Mouse (Mus musculus): ENCODE results near the gene Mpzl2. TPM values are rescaled to one million over a fixed set of nuclear protein-coding genes. Genes with fewer than 3 reads are reported as not detected.

The Mpzl2 gene
- polyA plus RNA-seq, 1 experiment from 2014 or later: 0.44 TPM

- no peak for DNase-seq (ENCODE audit: low spot score)
- no peak overlapping the region for H3K4me2 ChIP-seq (replicated peaks)
- no peaks in the 10 kb centered on the region for H3K9me3 ChIP-seq (ENCODE audit: control insufficient read depth, low read length)
- WGBS: 82% methylated on average over 3 of the region's 3 CpGs
- no peaks in the 10 kb centered on the region for H3K4me1 ChIP-seq (replicated peaks; ENCODE audit: control insufficient read depth, insufficient read depth, low read length)
- H3K27me3 ChIP-seq (ENCODE audit: control insufficient read depth, insufficient read depth, low read length): peaks cover 15% of the 10 kb centered on the region
- no peak overlapping the region for H3K4me3 ChIP-seq (replicated peaks; ENCODE audit: low read length)
- no peak for ATAC-seq (ENCODE audit: low FRiP score)
- no peak overlapping the region for H3K27ac ChIP-seq
- no peaks in the 10 kb centered on the region for H3K36me3 ChIP-seq (replicated peaks; ENCODE audit: control insufficient read depth, insufficient read depth)
- H3K9ac ChIP-seq: no peak overlapping the region
Observed at GRCm38 (mm10) chr9:45062677-45063076, 23.1 kb downstream of the Mpzl2 start.

- H3K27ac ChIP-seq: no peak overlapping the region
- ATAC-seq (ENCODE audit: low FRiP score): no peak
- no peak overlapping the region for H3K9ac ChIP-seq
- no peaks in the 10 kb centered on the region for H3K9me3 ChIP-seq (ENCODE audit: control insufficient read depth, low read length)
- H3K4me3 ChIP-seq (replicated peaks; ENCODE audit: low read length): no peak overlapping the region
- H3K36me3 ChIP-seq (replicated peaks; ENCODE audit: control insufficient read depth, insufficient read depth): no peaks in the 10 kb centered on the region
- peaks cover 3% of the 10 kb centered on the region; the same call in 1 of the 2 replicates for H3K27me3 ChIP-seq (ENCODE audit: control insufficient read depth, insufficient read depth, low read length)
- 86% methylated on average over 6 of the region's 6 CpGs for WGBS
- DNase-seq (ENCODE audit: low spot score): no peak
- H3K4me1 ChIP-seq (replicated peaks; ENCODE audit: control insufficient read depth, insufficient read depth, low read length): no peaks in the 10 kb centered on the region
- H3K4me2 ChIP-seq (replicated peaks): no peak overlapping the region
Observed at GRCm38 (mm10) chr9:45064421-45064820, 24.8 kb downstream of the Mpzl2 start.

- no peak overlapping the region for H3K27ac ChIP-seq
- no peak overlapping the region for H3K4me3 ChIP-seq (replicated peaks; ENCODE audit: low read length)
- DNase-seq (ENCODE audit: low spot score) (no peak), ATAC-seq (ENCODE audit: low FRiP score) (no peak)
- WGBS: 94% methylated on average over 4 of the region's 4 CpGs
- no peaks in the 10 kb centered on the region for H3K9me3 ChIP-seq (ENCODE audit: control insufficient read depth, low read length)
- no peak overlapping the region for H3K9ac ChIP-seq
- no peaks in the 10 kb centered on the region for H3K4me1 ChIP-seq (replicated peaks; ENCODE audit: control insufficient read depth, insufficient read depth, low read length)
- no peaks in the 10 kb centered on the region for H3K27me3 ChIP-seq (ENCODE audit: control insufficient read depth, insufficient read depth, low read length)
- H3K36me3 ChIP-seq (replicated peaks; ENCODE audit: control insufficient read depth, insufficient read depth): no peaks in the 10 kb centered on the region
- H3K4me2 ChIP-seq (replicated peaks): no peak overlapping the region
Observed at GRCm38 (mm10) chr9:45066735-45067134, 27.1 kb downstream of the Mpzl2 start.

GRCm38 (mm10) chr9:45071800-45072199 is 32.2 kb downstream of the Mpzl2 start:
- no peaks in the 10 kb centered on the region for H3K4me1 ChIP-seq (replicated peaks; ENCODE audit: control insufficient read depth, insufficient read depth, low read length)
- ATAC-seq (ENCODE audit: low FRiP score) (no peak), DNase-seq (ENCODE audit: low spot score) (no peak)
- H3K36me3 ChIP-seq (replicated peaks; ENCODE audit: control insufficient read depth, insufficient read depth): no peaks in the 10 kb centered on the region
- WGBS: 66% methylated on average over 3 of the region's 3 CpGs
- no peak overlapping the region for H3K4me2 ChIP-seq (replicated peaks)
- no peak overlapping the region for H3K4me3 ChIP-seq (replicated peaks; ENCODE audit: low read length)
- H3K27me3 ChIP-seq (ENCODE audit: control insufficient read depth, insufficient read depth, low read length): no peaks in the 10 kb centered on the region
- H3K27ac ChIP-seq: no peak overlapping the region
- no peaks in the 10 kb centered on the region for H3K9me3 ChIP-seq (ENCODE audit: control insufficient read depth, low read length)
- no peak overlapping the region for H3K9ac ChIP-seq

GRCm38 (mm10) chr9:45077859-45078258 is 38.3 kb downstream of the Mpzl2 start:
- no peak overlapping the region for H3K4me2 ChIP-seq (replicated peaks)
- no peaks in the 10 kb centered on the region for H3K36me3 ChIP-seq (replicated peaks; ENCODE audit: control insufficient read depth, insufficient read depth)
- no peak for DNase-seq (ENCODE audit: low spot score)
- no peak overlapping the region for H3K4me3 ChIP-seq (replicated peaks; ENCODE audit: low read length)
- H3K9ac ChIP-seq: no peak overlapping the region
- ATAC-seq (ENCODE audit: low FRiP score): no peak
- H3K9me3 ChIP-seq (ENCODE audit: control insufficient read depth, low read length): no peaks in the 10 kb centered on the region
- H3K27me3 ChIP-seq (ENCODE audit: control insufficient read depth, insufficient read depth, low read length): no peaks in the 10 kb centered on the region
- WGBS: 80% methylated on average over 3 of the region's 3 CpGs
- H3K27ac ChIP-seq: no peak overlapping the region
- no peaks in the 10 kb centered on the region for H3K4me1 ChIP-seq (replicated peaks; ENCODE audit: control insufficient read depth, insufficient read depth, low read length)

- WGBS: 89% methylated on average over 5 of the region's 5 CpGs
- no peak for ATAC-seq (ENCODE audit: low FRiP score)
- H3K4me1 ChIP-seq (replicated peaks; ENCODE audit: control insufficient read depth, insufficient read depth, low read length): no peaks in the 10 kb centered on the region
- DNase-seq (ENCODE audit: low spot score): no peak
- H3K4me2 ChIP-seq (replicated peaks): no peak within 1 kb of the TSS
- no peak within 1 kb of the TSS for H3K27ac ChIP-seq
- H3K36me3 ChIP-seq (replicated peaks; ENCODE audit: control insufficient read depth, insufficient read depth): no peaks in the 10 kb centered on the region
- H3K4me3 ChIP-seq (replicated peaks; ENCODE audit: low read length): no peak within 1 kb of the TSS
- no peaks in the 10 kb centered on the region for H3K27me3 ChIP-seq (ENCODE audit: control insufficient read depth, insufficient read depth, low read length)
- no peak within 1 kb of the TSS for H3K9ac ChIP-seq
- H3K9me3 ChIP-seq (ENCODE audit: control insufficient read depth, low read length): no peaks in the 10 kb centered on the region
Observed at GRCm38 (mm10) chr9:45079011-45079410, 39.4 kb downstream of the Mpzl2 start, which contains the start of gene Jaml. Jaml (plus strand) TSS chr9:45079183.

- Histone ChIP-seq H3K27me3 (ENCODE audit: control insufficient read depth, insufficient read depth, low read length) (no peaks in the 10 kb centered on the region; the same call in 1 of the 2 replicates), H3K9me3 (ENCODE audit: control insufficient read depth, low read length) (no peaks in the 10 kb centered on the region), H3K36me3 (replicated peaks; ENCODE audit: control insufficient read depth, insufficient read depth) (no peaks in the 10 kb centered on the region), H3K9ac (no peak overlapping the region), H3K4me2 (replicated peaks) (no peak overlapping the region), H3K4me3 (replicated peaks; ENCODE audit: low read length) (no peak overlapping the region), H3K4me1 (replicated peaks; ENCODE audit: control insufficient read depth, insufficient read depth, low read length) (no peaks in the 10 kb centered on the region), H3K27ac (no peak overlapping the region)
- ATAC-seq (ENCODE audit: low FRiP score) (no peak), DNase-seq (ENCODE audit: low spot score) (no peak)
- 87% methylated on average over 3 of the region's 3 CpGs for WGBS
Observed at GRCm38 (mm10) chr9:45083132-45083531, 43.5 kb downstream of the Mpzl2 start.

GRCm38 (mm10) chr9:45084556-45084955 is 45.0 kb downstream of the Mpzl2 start:
- no peaks in the 10 kb centered on the region; the same call in 1 of the 2 replicates for H3K27me3 ChIP-seq (ENCODE audit: control insufficient read depth, insufficient read depth, low read length)
- no peak overlapping the region for H3K27ac ChIP-seq
- H3K36me3 ChIP-seq (replicated peaks; ENCODE audit: control insufficient read depth, insufficient read depth): no peaks in the 10 kb centered on the region
- no peak overlapping the region for H3K4me3 ChIP-seq (replicated peaks; ENCODE audit: low read length)
- no peak overlapping the region for H3K9ac ChIP-seq
- H3K4me1 ChIP-seq (replicated peaks; ENCODE audit: control insufficient read depth, insufficient read depth, low read length): no peaks in the 10 kb centered on the region
- H3K9me3 ChIP-seq (ENCODE audit: control insufficient read depth, low read length): no peaks in the 10 kb centered on the region
- DNase-seq (ENCODE audit: low spot score) (no peak), ATAC-seq (ENCODE audit: low FRiP score) (no peak)
- 83% methylated on average over 5 of the region's 5 CpGs for WGBS
- no peak overlapping the region for H3K4me2 ChIP-seq (replicated peaks)

GRCm38 (mm10) chr9:45085741-45086690 is 46.4 kb downstream of the Mpzl2 start:
- no peaks in the 10 kb centered on the region; the same call in 1 of the 2 replicates for H3K27me3 ChIP-seq (ENCODE audit: control insufficient read depth, insufficient read depth, low read length)
- no peaks in the 10 kb centered on the region for H3K36me3 ChIP-seq (replicated peaks; ENCODE audit: control insufficient read depth, insufficient read depth)
- H3K4me2 ChIP-seq (replicated peaks): no peak overlapping the region
- H3K9ac ChIP-seq: no peak overlapping the region
- WGBS: 83% methylated on average over 12 of the region's 12 CpGs
- no peak overlapping the region for H3K4me3 ChIP-seq (replicated peaks; ENCODE audit: low read length)
- no peaks in the 10 kb centered on the region for H3K9me3 ChIP-seq (ENCODE audit: control insufficient read depth, low read length)
- DNase-seq (ENCODE audit: low spot score) (no peak), ATAC-seq (ENCODE audit: low FRiP score) (no peak)
- no peak overlapping the region for H3K27ac ChIP-seq
- H3K4me1 ChIP-seq (replicated peaks; ENCODE audit: control insufficient read depth, insufficient read depth, low read length): no peaks in the 10 kb centered on the region
